Mouse (Mus musculus): ENCODE data around the gene Gm7247.
"Not testable (repeated sequence)": the region's sequence is repeated elsewhere in the genome, so short reads cannot be mapped to it uniquely, and the experiment has no call there.

The Gm7247 gene

DNA sequence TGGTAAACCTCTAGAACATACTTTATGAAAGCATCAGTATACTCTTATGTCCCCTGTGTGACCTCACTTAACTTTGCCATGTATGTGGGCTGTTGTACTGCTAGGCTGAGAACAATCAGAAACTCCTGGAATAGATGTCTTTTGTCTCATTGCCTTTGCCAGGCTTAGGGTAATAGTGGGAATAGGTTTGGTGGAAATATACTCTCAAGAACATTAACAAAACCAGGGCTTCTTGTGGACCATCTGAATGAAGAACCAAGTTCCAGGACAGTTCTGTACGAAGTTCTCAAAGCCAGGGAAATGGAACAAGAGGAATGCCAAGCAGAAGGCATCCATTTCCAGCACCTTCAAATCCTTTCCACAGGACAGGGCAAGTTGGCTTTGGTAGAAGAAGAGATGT is at the start of gene Gm7247:
Gm7247 (plus strand) TSS at position 301 of the 400 bp plus-strand sequence.
- DNase-seq (ENCODE audit: low spot score): no peak

DNA sequence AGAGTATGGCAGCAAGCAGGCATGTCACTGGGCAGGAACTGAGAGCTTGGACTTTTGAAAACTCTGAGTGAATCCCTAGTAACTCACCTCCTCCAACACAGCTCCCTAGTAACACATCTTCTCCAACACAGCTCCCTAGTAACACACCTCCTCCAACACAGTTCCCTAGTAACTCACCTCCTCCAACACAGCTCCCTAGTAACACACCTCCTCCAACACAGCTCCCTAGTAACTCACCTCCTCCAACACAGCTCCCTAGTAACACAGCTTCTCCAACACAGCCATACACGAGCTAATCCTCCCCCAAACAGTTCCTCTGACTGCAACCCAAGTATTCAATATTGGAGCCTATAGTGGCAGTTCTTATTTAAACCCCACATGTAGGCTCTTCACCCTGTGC is 37.6 kb upstream of the Gm7247 start:
- DNase-seq (ENCODE audit: low spot score): no peak

DNA sequence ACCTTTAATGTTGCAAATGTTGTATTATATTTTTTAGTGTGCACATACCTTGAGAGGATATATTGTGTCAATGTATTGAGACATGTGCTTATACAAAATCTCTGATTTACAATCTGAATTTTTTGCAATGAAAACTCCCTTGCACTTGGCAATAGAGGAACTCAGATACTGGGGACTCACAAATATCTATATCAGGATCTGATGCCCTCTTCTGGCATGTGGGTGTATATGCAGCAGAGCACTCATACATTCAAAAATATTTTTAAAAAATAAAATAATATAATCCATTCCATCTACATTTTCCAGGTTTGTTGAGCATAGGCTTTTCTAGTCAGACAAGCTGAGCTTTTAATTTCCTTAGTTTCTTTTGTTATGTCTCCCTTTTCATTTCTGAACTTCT is 15.5 kb upstream of the Gm7247 start:
- no peak for DNase-seq (ENCODE audit: low spot score)

DNA sequence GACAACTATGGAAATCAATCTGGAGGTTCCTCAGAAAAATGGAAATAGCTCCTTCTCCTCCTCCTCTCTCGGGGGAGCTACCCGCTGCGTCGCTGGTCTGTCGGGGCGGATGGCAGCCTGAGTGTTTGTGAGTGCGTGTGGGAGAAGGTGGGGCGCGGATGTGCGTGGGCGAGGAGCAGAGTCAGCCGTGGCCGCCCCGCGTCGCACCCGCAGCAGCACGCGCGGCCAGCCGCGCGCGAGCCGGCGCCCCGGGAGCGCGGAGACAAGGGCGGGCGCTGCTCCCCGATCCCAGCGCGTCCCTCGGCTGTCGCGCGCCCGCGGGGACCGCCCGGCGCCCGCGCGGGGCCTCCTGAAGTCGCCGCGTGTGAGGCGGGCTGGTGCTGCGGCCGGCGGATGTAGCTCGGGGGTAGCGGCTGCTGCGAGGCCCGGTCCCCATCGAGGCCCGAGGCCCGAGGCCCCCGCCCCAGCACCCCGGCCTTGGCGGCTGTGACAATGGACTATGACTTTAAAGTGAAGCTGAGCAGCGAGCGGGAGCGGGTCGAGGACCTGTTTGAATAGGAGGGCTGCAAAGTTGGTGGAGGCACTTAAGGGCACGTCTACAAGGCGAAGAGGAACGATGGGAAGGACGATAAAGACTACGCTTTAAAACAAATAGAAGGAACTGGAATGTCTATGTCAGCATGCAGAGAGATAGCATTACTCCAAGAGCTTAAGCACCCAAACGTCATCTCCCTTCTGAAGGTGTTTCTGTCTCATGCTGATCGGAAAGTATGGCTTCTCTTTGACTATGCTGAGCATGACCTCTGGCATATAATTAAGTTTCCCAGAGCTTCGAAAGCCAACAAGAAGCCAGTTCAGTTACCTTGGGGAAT is 3.2 kb upstream of the Gm7247 start:
- DNase-seq (ENCODE audit: low spot score): no peak

DNA sequence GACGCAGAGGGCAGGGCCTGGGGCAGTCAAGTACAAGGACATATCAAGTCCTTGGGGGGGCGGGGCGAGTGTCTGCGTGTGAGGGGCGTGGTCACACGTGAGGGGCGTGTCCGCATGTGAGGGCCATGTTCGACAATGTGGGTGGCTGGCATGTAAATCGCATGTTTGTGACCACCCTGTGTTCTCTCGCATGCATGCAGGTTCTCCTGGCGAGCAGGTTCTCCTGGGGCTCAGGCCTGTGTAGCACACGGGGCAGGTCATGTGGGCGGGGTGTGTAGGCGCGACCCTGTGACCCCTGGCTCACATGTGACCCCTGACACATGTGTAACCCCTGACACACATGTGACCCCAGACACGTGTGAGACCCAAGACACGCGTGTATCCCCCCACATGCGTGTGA is 21.2 kb downstream of the Gm7247 start:
- no peak for DNase-seq (ENCODE audit: low spot score)

DNA sequence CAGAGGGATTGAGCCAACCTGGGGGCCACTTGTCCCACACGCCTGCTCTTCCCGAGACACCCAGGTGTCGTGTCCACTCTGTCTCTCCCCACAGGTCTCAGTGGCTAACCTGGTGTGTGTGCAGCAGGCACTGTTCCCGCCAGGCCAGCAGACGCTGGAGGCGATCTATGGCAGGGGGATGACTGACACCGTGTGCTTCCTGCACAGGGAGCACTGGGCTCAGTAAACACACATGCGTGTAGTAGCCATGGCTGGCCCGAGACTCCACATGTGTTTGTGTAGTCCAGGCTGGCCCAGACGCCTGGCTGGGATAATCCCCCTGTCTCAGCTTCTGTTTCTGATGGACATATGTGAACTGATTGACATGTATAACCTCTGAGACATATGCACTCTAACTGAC is 22.8 kb downstream of the Gm7247 start:
- no peak for DNase-seq (ENCODE audit: low spot score)

DNA sequence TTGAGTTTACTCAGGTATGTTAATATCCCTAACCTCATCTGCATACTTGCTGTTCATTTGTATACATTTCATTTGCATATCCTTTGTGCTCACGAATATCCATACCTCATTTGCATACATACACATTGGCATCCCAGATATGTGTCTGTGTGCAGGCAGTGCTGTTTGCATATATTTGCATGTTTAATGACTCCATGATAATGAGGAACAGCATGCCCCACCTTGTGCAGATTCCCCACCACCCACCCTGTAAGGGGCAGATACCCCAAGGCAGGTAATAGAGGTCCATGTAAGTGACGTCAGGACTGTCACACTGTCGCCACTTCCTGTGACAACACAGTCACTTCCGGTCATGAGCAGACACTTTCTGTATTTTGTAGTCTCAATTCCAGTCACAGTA is 24.2 kb downstream of the Gm7247 start:
- DNase-seq (ENCODE audit: low spot score): no peak

DNA sequence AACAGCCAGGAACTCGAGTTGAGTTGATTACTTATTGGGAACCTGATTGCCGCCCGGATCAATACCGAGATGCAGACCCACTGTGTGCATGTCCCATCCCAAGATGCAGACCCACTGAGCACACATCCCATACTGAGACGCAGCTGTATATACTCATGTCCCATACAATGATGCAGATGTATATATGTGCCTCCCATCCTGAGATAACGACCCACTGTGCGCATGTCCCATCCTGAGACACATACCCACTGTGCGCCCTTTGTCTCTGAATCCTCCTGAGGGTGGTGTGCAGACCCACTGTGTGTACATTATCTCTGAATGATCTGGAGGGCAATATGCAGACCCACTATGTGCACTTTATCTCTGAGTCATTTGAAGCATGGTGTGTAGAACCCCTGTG is 26.2 kb downstream of the Gm7247 start:
- no peak for DNase-seq (ENCODE audit: low spot score)

DNA sequence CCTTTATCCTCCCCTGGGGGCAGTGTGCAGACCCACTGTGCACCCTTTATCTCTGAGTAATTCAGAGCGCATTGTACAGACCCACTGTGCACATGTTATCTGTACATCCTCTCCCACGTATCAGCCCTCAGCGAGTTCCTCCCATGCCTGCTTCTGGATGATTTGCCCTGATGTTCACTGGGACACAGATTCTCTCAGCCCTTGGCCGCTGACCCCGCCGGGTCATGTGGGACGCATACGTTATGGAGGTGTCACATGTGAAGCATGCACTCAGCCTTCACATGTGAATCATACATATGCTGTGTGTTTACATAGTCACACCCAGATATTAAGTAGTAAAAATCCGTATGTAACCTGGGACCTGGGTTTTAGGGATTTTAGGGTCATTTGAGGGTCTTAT is 26.7 kb downstream of the Gm7247 start:
- DNase-seq (ENCODE audit: low spot score): no peak

DNA sequence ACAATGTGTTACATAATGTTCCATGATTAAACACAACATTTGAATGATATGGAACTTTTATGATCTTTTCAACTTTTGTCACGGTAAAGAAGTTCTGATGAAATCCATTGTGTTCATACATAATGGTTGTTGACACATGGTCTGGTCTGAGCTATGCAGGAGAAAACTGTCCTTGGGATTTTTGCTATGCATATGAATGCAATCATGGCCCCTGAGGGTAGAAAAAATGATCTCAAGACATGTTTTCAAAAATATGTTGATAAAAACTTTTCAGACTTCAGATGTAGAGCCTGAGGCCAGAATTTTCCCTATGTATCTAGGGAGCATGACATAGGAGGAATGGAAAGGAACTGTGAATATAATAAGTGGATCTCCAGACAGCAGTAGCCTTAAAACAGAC is 49.0 kb downstream of the Gm7247 start, which contains the start of gene Vmn2r88:
Vmn2r88 (plus strand) TSS at position 301 of the 400 bp plus-strand sequence.
- no peak for DNase-seq (ENCODE audit: low spot score)

DNA sequence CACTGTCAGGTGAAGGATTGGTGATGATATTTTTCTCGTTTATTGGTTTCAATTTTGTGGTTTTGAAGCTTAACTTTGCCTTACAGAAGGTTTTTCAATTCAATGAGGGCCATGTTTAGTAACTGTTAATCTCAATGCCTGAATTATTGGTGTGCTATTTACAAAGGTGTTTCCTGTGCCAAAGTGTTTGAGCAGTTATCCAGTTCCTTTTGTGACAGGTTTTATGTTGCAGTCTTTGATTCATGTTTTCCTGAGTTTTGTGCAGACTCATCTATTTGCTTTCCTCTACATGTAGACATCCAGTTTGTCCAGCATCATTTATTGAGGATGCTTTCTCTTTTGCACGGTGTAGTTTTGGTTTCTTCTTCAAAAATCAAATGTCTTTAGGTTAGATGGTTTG is 62.3 kb downstream of the Gm7247 start:
- no peak for DNase-seq (ENCODE audit: low spot score)

DNA sequence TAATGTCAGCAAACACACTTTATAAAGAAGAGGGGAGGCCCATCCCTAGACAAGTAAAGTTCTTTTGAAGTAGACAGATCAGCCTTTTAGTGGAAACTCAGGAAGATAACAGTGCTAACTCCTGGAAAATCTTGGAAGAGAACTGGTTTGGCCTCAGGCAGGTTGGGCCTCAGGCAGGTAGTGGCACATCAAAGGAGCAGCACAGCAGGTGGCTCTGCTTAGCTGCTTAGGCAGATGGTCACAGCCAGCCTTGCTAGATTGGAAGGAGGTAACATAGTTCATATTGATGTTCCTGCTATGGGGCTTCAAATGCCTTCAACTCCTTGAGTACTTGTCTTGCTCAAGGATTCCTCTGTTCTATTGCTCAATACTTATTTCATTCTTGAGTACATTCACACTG is 68.6 kb downstream of the Gm7247 start:
- not testable (repeated sequence) for DNase-seq (ENCODE audit: low spot score)

DNA sequence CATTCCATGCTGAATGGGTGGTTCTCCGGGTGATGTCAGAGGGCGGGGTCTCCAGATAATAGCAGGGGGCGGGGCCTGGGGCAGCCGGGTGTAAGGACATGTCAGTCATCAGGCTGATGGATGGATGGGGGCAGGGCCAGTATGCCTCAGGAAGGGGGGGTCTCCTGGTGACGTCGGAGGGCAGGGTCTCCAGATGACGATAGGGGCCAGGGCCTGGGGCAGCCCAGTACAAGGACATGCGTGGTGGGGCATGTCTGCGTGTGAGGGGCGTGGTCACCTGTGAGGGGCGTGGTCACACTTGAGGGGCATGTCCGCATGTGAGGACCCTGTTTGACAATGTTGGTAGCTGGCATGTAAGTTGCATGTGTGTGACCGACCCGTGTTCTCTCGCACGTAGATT is 73.0 kb downstream of the Gm7247 start:
- no peak for DNase-seq (ENCODE audit: low spot score)

DNA sequence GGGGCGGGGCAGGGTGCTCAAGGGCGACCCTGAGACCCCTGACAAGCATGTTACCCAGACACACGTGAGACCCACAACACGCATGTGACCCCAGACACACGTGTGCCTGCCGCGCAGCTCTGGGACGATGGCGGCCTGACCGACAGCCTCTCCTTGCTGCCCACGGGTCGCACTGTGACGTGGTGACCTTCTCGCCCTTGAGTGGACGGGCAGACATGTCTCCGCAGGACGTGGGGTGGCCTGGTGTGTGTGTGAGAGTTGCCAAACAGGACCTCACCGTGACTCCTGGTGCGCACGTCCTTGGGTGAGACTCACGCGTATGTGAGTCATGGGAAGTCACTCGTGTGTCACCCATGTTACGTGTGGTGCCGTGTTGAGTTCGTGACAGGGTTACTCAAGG is 73.5 kb downstream of the Gm7247 start:
- DNase-seq (ENCODE audit: low spot score): no peak

DNA sequence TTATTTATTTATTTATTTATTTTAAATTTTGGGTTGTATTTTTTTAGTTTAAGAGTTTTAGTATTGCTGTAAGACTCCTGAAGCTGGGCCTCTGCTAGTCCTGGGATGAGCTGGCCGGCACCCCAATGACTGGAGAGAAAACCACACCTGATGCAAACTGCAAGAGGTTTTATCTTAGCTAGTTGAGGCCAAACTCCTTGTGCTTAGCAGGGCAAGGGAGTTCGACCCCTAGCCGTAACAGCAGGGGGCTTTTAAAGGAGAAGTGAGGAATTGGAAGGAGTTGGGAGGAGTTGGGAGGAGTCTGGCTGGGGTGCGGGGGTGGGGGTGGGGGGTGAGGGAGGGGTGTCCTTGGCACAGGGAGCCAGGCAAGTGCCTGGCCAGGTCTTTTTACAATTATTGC is 77.4 kb downstream of the Gm7247 start:
- DNase-seq (ENCODE audit: low spot score): no peak

DNA sequence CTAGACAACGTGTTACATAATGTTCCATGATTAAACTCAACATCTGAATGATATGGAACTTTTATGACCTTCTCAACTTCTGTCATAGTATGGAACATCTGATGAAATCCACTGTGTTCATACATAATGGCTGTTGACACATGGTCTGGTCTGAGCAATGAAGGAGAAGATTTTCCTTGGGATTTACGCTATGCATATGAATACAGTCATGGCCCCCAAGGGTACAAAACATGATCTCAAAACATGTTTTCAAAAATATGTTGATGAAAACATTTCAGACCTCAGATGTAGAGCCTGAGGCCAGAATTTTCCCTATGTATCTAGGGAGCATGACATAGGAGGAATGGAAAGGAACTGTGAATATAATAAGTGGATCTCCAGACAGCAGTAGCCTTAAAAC is 90.0 kb downstream of the Gm7247 start, which contains the start of gene Vmn2r89:
Vmn2r89 (plus strand) TSS at position 301 of the 400 bp plus-strand sequence.
- not testable (repeated sequence) for DNase-seq (ENCODE audit: low spot score)

DNA sequence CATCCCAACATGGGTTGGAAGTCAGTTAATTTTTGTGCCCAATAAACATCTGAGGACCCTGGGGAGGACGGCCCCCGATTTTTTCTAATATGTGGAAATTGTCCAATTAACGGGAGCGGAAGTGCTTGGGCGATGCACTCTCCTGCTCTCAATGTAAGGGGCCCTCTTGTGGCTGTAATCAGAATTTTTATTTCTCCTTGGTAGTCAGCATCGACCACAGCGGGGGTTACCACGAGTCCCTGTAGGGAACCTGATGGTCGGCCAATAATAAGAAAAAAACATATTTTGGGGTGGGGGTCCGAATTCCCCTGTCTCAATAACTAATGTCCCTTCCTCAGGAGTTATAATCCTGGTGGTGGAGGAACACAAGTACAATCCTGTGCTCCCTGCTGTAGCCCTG is 118.7 kb downstream of the Gm7247 start:
- not testable (repeated sequence) for DNase-seq (ENCODE audit: low spot score)

DNA sequence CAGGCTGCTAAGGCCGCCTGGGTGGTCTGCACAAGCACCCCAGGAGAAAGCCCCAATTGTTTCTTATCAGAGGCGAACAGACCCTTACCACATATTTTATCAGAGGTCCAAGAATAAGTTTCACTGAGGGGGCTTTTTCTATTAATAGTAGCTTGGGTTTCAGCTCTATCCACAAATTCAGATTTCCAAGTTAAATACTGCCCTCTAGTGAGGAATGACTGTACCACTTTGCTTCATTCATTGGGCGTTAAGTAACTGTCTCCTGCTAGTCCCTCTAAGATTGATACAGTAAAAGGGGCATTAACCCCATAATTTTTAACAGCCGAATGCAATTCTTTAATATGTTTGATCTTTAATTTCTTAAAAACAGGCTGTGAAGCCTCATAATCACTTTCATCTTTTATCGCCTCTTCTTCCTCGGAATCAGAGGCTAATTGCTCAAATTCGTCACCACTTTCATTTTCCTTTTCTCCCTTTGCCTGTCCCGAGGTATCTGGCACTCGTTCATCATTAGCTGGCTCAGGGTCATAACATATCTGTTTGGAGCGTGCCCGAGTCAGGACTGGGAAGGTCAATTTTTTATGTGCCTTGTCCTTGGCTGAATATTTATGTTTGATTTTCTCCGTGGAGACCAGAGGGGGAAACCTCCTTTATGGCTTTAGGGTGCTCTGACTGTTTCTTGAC is 119.9 kb downstream of the Gm7247 start:
- not testable (repeated sequence) for DNase-seq (ENCODE audit: low spot score)

DNA sequence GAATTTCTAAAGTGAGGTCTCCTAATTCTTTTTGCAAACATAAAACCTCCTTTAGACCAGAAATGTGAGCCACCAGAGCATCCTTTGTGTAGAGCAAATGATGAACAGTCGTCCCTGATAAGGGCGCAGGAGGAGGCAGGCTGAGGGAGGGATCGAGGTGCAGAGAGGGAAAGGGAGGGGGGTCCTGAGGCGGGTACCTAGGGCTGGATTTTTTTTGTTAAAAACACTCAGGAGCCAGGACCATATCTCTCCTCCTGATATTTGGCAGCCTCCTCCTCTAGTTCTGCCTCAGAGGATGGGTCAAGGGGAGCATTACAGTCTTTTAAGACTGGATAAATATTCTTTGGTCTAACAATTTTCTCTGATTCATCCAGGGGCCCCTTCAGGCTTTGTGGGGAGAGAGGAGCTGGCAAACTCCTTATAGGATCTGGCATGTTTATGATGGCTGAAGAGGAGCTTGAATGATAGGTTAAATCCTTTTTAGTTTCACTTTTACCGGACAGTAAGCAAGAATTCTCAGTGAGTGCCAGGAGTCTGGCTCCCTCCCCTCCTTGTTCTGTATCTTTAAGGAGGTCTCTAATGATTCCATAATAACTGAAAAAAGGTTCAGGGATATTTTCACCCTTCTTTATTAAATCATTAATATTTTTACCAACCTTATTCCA is 120.6 kb downstream of the Gm7247 start:
- no peak for DNase-seq (ENCODE audit: low spot score)

DNA sequence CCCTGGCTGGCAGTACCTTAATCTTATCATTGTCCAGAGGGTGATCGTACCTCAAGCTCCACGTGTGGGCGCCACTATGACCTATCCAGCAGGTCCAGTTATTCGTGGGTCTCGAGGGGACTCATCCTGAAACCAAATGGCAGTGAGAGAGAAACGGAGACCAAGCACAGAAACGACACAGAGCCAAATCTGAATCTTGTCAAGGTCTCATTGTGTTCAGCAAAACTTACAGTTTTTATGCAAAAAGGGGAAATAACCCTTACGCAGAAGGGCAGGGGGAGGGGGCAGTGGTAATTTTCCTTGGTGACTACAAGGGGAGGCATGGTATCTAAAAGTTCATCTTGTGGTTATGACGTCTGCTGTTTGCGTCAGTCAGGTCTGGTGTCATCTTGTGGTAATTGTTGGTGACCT is 121.4 kb downstream of the Gm7247 start:
- DNase-seq (ENCODE audit: low spot score): not testable (repeated sequence)

DNA sequence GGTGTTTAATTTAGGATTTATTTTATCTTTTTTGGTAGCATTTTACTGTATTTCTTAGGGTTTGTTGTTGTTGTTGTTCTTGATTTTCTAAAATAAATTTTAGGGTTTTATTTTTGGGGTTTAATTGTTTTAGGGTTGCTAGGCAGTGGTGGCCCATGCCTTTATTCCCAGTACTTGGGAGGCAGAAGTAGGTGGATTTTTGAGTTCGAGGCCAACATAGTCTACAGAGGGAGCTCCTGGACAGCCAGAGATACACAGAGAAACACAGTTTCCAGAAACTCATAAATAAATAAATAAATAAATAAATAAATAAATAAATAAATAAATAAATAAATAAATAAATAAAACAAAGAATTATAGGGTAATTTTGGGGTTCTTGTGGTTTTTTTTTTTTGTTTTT is 122.1 kb downstream of the Gm7247 start:
- no peak for DNase-seq (ENCODE audit: low spot score)

DNA sequence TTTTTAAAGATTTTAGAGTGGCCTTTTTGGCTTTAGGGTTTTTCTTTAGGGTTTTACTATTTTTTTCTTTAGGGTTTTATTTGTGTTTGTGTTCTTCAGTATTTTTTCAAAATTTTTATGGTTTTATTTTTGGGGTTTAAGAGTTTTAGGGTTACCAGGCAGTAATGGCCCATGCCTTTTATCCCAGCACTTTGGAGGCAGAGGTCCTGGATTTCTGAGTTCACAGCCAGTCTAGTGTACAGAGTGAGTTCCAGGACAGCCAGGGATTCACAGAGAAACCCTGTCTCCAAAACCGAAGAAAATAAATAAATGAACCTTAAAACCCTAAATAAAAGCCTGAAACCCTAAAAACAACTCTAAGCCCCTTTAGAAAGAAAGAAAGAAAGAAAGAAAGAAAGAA is 124.6 kb downstream of the Gm7247 start:
- no peak for DNase-seq (ENCODE audit: low spot score)

DNA sequence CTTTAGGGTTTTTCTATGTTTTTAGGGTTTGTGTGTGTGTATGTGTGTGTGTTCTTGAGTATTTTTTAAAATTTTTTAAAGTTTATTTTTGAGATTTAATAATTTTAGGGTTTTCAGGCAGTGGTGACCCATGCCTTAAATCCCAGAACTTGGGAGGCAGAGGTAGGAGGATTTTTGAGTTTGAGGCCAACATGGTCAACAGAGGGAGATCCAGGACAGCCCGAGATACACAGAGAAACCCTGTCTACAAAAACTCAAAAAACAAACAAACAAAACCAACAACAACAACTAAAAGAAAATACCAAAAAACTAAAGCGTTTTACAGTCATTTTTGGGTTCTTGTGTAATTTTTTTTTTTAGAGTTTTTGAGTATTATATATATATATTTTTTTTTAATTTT is 134.2 kb downstream of the Gm7247 start:
- DNase-seq (ENCODE audit: low spot score): no peak

All from c-Kit-positive CD71-positive TER-119-positive erythroid progenitor cells, embryonic 14.5 days (primary cell).